Mouse (Mus musculus): ENCODE results near the gene Adcy5. TPM values are rescaled to one million over a fixed set of nuclear protein-coding genes. Genes with fewer than 3 reads are reported as not detected.

Adcy5 gene
- polyA plus RNA-seq, 1 experiment from 2014 or later, result 2.0 TPM

GRCm38 (mm10) chr16:35248825-35249224, 94.1 kb downstream of the Adcy5 start:
- H3K27ac ChIP-seq, result no peak overlapping the region
- ATAC-seq, result peak; percentile 70
- 39% methylated on average over 9 of the region's 9 CpGs for WGBS
- no peaks in the 10 kb centered on the region for H3K27me3 ChIP-seq (replicated peaks)
- no peaks in the 10 kb centered on the region for H3K9me3 ChIP-seq
- H3K36me3 ChIP-seq, result no peaks in the 10 kb centered on the region
- 0 out of 2 replicates have a peak, but pooled peaks cover 10% of the 10 kb centered on the region for H3K4me1 ChIP-seq (replicated peaks)
- no peak overlapping the region for H3K4me3 ChIP-seq (replicated peaks)
- no peak overlapping the region for H3K9ac ChIP-seq
- no peak overlapping the region for H3K4me2 ChIP-seq (replicated peaks)

GRCm38 (mm10) chr16:35249763-35250162, 95.1 kb downstream of the Adcy5 start:
- Histone ChIP-seq H3K4me1 (replicated peaks) (0 out of 2 replicates have a peak, but pooled peaks cover 10% of the 10 kb centered on the region), H3K4me2 (replicated peaks) (no peak overlapping the region), H3K4me3 (replicated peaks) (no peak overlapping the region), H3K9ac (no peak overlapping the region), H3K27me3 (replicated peaks) (no peaks in the 10 kb centered on the region), H3K27ac (no peak overlapping the region), H3K9me3 (no peaks in the 10 kb centered on the region), H3K36me3 (no peaks in the 10 kb centered on the region)
- 88% methylated on average over 6 of the region's 6 CpGs for WGBS
- no peak for ATAC-seq

- whole genome bisulfite sequencing, result 69% methylated on average over 6 of the region's 6 CpGs
- ATAC-seq, result no peak
- Histone ChIP-seq H3K4me1 (replicated peaks) (0 out of 2 replicates have a peak, but pooled peaks cover 10% of the 10 kb centered on the region), H3K36me3 (no peaks in the 10 kb centered on the region), H3K27ac (no peak overlapping the region), H3K9me3 (no peaks in the 10 kb centered on the region), H3K9ac (no peak overlapping the region), H3K27me3 (replicated peaks) (no peaks in the 10 kb centered on the region), H3K4me3 (replicated peaks) (no peak overlapping the region), H3K4me2 (replicated peaks) (no peak overlapping the region)
Measured at GRCm38 (mm10) chr16:35251690-35252089, 97.0 kb downstream of the Adcy5 start.

- Histone ChIP-seq H3K9ac (no peak overlapping the region), H3K36me3 (no peaks in the 10 kb centered on the region), H3K4me1 (replicated peaks) (0 out of 2 replicates have a peak, but pooled peaks cover 9% of the 10 kb centered on the region), H3K4me2 (replicated peaks) (no peak overlapping the region), H3K27me3 (replicated peaks) (no peaks in the 10 kb centered on the region), H3K9me3 (no peaks in the 10 kb centered on the region), H3K4me3 (replicated peaks) (no peak overlapping the region), H3K27ac (no peak overlapping the region)
- WGBS, result 64% methylated on average over 6 of the region's 6 CpGs
- ATAC-seq, result no peak
Measured at GRCm38 (mm10) chr16:35252967-35253366, 98.3 kb downstream of the Adcy5 start.

GRCm38 (mm10) chr16:35255981-35256380, 101.3 kb downstream of the Adcy5 start:
- 66% methylated on average over 11 of the region's 11 CpGs for WGBS
- Histone ChIP-seq H3K27ac (no peak overlapping the region), H3K4me3 (replicated peaks) (no peak overlapping the region), H3K36me3 (no peaks in the 10 kb centered on the region), H3K27me3 (replicated peaks) (no peaks in the 10 kb centered on the region), H3K9ac (no peak overlapping the region), H3K9me3 (no peaks in the 10 kb centered on the region), H3K4me2 (replicated peaks) (no peak overlapping the region), H3K4me1 (replicated peaks) (no peaks in the 10 kb centered on the region)
- ATAC-seq, result no peak

GRCm38 (mm10) chr16:35270353-35270934, 115.8 kb downstream of the Adcy5 start:
- no peaks in the 10 kb centered on the region for H3K9me3 ChIP-seq
- 0 out of 2 replicates have a peak, but pooled peaks cover 4% of the 10 kb centered on the region for H3K27me3 ChIP-seq (replicated peaks)
- H3K4me2 ChIP-seq (replicated peaks), result no peak overlapping the region
- ATAC-seq, result peak; percentile 61; the same call in 1 of the 2 replicates
- no peak overlapping the region for H3K4me3 ChIP-seq (replicated peaks)
- H3K36me3 ChIP-seq, result no peaks in the 10 kb centered on the region
- 41% methylated on average over 10 of the region's 10 CpGs for WGBS
- no peak overlapping the region for H3K9ac ChIP-seq
- H3K27ac ChIP-seq, result no peak overlapping the region
- H3K4me1 ChIP-seq (replicated peaks), result no peaks in the 10 kb centered on the region

- ATAC-seq, result no peak
- Histone ChIP-seq H3K36me3 (no peaks in the 10 kb centered on the region), H3K9ac (no peak overlapping the region), H3K4me1 (replicated peaks) (no peaks in the 10 kb centered on the region), H3K9me3 (no peaks in the 10 kb centered on the region), H3K4me3 (replicated peaks) (no peak overlapping the region), H3K4me2 (replicated peaks) (no peak overlapping the region), H3K27me3 (replicated peaks) (0 out of 2 replicates have a peak, but pooled peaks cover 4% of the 10 kb centered on the region), H3K27ac (no peak overlapping the region)
- WGBS, result 76% methylated on average over 6 of the region's 6 CpGs
Measured at GRCm38 (mm10) chr16:35270945-35271344, 116.3 kb downstream of the Adcy5 start.

GRCm38 (mm10) chr16:35271572-35271971, 116.9 kb downstream of the Adcy5 start:
- no peaks in the 10 kb centered on the region for H3K4me1 ChIP-seq (replicated peaks)
- ATAC-seq, result no peak
- no peaks in the 10 kb centered on the region for H3K36me3 ChIP-seq
- H3K4me2 ChIP-seq (replicated peaks), result no peak overlapping the region
- H3K9ac ChIP-seq, result no peak overlapping the region
- H3K4me3 ChIP-seq (replicated peaks), result no peak overlapping the region
- H3K27me3 ChIP-seq (replicated peaks), result 0 out of 2 replicates have a peak, but pooled peaks cover 4% of the 10 kb centered on the region
- 39% methylated on average over 4 of the region's 4 CpGs for WGBS
- H3K9me3 ChIP-seq, result no peaks in the 10 kb centered on the region
- no peak overlapping the region for H3K27ac ChIP-seq

GRCm38 (mm10) chr16:35272417-35272816, 117.7 kb downstream of the Adcy5 start:
- Histone ChIP-seq H3K4me2 (replicated peaks) (no peak overlapping the region), H3K27me3 (replicated peaks) (0 out of 2 replicates have a peak, but pooled peaks cover 4% of the 10 kb centered on the region), H3K36me3 (no peaks in the 10 kb centered on the region), H3K27ac (no peak overlapping the region), H3K4me3 (replicated peaks) (no peak overlapping the region), H3K9me3 (no peaks in the 10 kb centered on the region), H3K4me1 (replicated peaks) (no peaks in the 10 kb centered on the region), H3K9ac (no peak overlapping the region)
- no peak for ATAC-seq
- WGBS, result 58% methylated on average over 4 of the region's 4 CpGs

GRCm38 (mm10) chr16:35278166-35278565, 123.5 kb downstream of the Adcy5 start:
- 0 out of 2 replicates have a peak, but pooled peaks cover 4% of the 10 kb centered on the region for H3K27me3 ChIP-seq (replicated peaks)
- H3K36me3 ChIP-seq, result no peaks in the 10 kb centered on the region
- H3K27ac ChIP-seq, result no peak overlapping the region
- H3K4me3 ChIP-seq (replicated peaks), result no peak overlapping the region
- no peaks in the 10 kb centered on the region for H3K9me3 ChIP-seq
- no peaks in the 10 kb centered on the region for H3K4me1 ChIP-seq (replicated peaks)
- ATAC-seq, result no peak
- no peak overlapping the region for H3K9ac ChIP-seq
- no peak overlapping the region for H3K4me2 ChIP-seq (replicated peaks)
- 76% methylated on average over 6 of the region's 6 CpGs for WGBS

- no peaks in the 10 kb centered on the region for H3K9me3 ChIP-seq
- 89% methylated on average over 2 of the region's 2 CpGs for WGBS
- H3K27me3 ChIP-seq (replicated peaks), result no peaks in the 10 kb centered on the region
- no peak overlapping the region for H3K4me2 ChIP-seq (replicated peaks)
- H3K4me1 ChIP-seq (replicated peaks), result no peaks in the 10 kb centered on the region
- H3K9ac ChIP-seq, result no peak overlapping the region
- ATAC-seq, result no peak
- no peaks in the 10 kb centered on the region for H3K36me3 ChIP-seq
- H3K27ac ChIP-seq, result no peak overlapping the region
- no peak overlapping the region for H3K4me3 ChIP-seq (replicated peaks)
Measured at GRCm38 (mm10) chr16:35282456-35282855, 127.8 kb downstream of the Adcy5 start.

- 72% methylated on average over 9 of the region's 9 CpGs for WGBS
- Histone ChIP-seq H3K4me2 (replicated peaks) (no peak overlapping the region), H3K27me3 (replicated peaks) (no peaks in the 10 kb centered on the region), H3K4me3 (replicated peaks) (no peak overlapping the region), H3K9me3 (no peaks in the 10 kb centered on the region), H3K27ac (no peak overlapping the region), H3K4me1 (replicated peaks) (no peaks in the 10 kb centered on the region), H3K9ac (no peak overlapping the region), H3K36me3 (no peaks in the 10 kb centered on the region)
- no peak for ATAC-seq
Measured at GRCm38 (mm10) chr16:35285821-35286220, 131.1 kb downstream of the Adcy5 start.

GRCm38 (mm10) chr16:35287244-35287643, 132.6 kb downstream of the Adcy5 start:
- Histone ChIP-seq H3K27ac (no peak overlapping the region), H3K4me2 (replicated peaks) (no peak overlapping the region), H3K4me1 (replicated peaks) (no peaks in the 10 kb centered on the region), H3K36me3 (no peaks in the 10 kb centered on the region), H3K9ac (no peak overlapping the region), H3K9me3 (no peaks in the 10 kb centered on the region), H3K27me3 (replicated peaks) (no peaks in the 10 kb centered on the region), H3K4me3 (replicated peaks) (no peak overlapping the region)
- no peak for ATAC-seq
- 85% methylated on average over 5 of the region's 5 CpGs for WGBS

Measured in intestine, embryonic 15.5 days (tissue).